Comparison of ENCODE assay signal across 21 mouse cellular contexts in genomic region chr13:80950803-80951202, GRCm38 (mm10).
"Had no signal": no experiment of that assay in that cellular context is flagged by ENCODE, and none has a peak within 500 bp of the region (broad histone marks: within the 10 kb centered on the region; RNA-seq: fewer than 3 reads in every experiment).

No protein-coding gene starts in this region.

- H3K4me3 ChIP-seq: limb, embryonic 10.5 days; limb, embryonic 12.5 days; limb, embryonic 13.5 days; limb, embryonic 15.5 days; liver, embryonic 12.5 days; liver, embryonic 13.5 days; liver, embryonic 15.5 days; lung, embryonic 15.5 days; megakaryocyte, embryonic 14.5 days; midbrain, embryonic 10.5 days; midbrain, embryonic 12.5 days; midbrain, embryonic 13.5 days; midbrain, embryonic 15.5 days; myocyte had no signal

- H3K27ac ChIP-seq: limb, embryonic 10.5 days; limb, embryonic 12.5 days; limb, embryonic 13.5 days; limb, embryonic 15.5 days; liver, embryonic 12.5 days; liver, embryonic 13.5 days; liver, embryonic 14.5 days; liver, embryonic 15.5 days; lung, embryonic 15.5 days; macrophage; midbrain, embryonic 10.5 days; midbrain, embryonic 12.5 days; midbrain, embryonic 13.5 days; midbrain, embryonic 15.5 days had no signal

- DNase-seq: left cerebral cortex, postnatal 4 days; liver; liver, embryonic 13.5 days; liver, postnatal 0 days; lung, embryonic 14.5 days; midbrain, embryonic 14.5 days had no signal
